Mouse (Mus musculus): Measurements from ENCODE around the gene Tas2r119. TPM values are rescaled to one million over a fixed set of nuclear protein-coding genes. Genes with fewer than 3 reads are reported as not detected.

Gene Tas2r119
- not detected for total RNA-seq (2021)
- long read RNA-seq, experiment 1 = 0 reads
- long read RNA-seq, experiment 2 = 0 reads

GRCm38 (mm10) chr15:32176989-32177388, at the start of gene Tas2r119:
Gene Tas2r119, plus strand, starts transcription at chr15:32177289.
- intact Hi-C loops (cut with DNase I) = no loop called here
- no peak for DNase-seq

- intact Hi-C loops (cut with DNase I) = no loop called here
- DNase-seq = no peak
Measured at GRCm38 (mm10) chr15:32132315-32132714, 44.8 kb upstream of the Tas2r119 start.

- intact Hi-C loops (cut with DNase I) = no loop called here
- no peak for DNase-seq
Measured at GRCm38 (mm10) chr15:32141657-32142056, 35.4 kb upstream of the Tas2r119 start.

GRCm38 (mm10) chr15:32144269-32144668, 32.8 kb upstream of the Tas2r119 start:
- intact Hi-C loops (cut with DNase I) = no loop called here
- no peak for DNase-seq

- intact Hi-C loops (cut with DNase I) = no loop called here
- no peak for DNase-seq
Measured at GRCm38 (mm10) chr15:32153404-32153803, 23.7 kb upstream of the Tas2r119 start.

- no peak for DNase-seq
- intact Hi-C loops (cut with DNase I) = no loop called here
Measured at GRCm38 (mm10) chr15:32153857-32154449, 23.1 kb upstream of the Tas2r119 start.

GRCm38 (mm10) chr15:32156126-32156525, 21.0 kb upstream of the Tas2r119 start:
- intact Hi-C loops (cut with DNase I) = no loop called here
- no peak for DNase-seq

- DNase-seq = no peak
- intact Hi-C loops (cut with DNase I) = no loop called here
Measured at GRCm38 (mm10) chr15:32160281-32160680, 16.8 kb upstream of the Tas2r119 start.

- DNase-seq = no peak
- intact Hi-C loops (cut with DNase I) = no loop called here
Measured at GRCm38 (mm10) chr15:32171764-32172163, 5.3 kb upstream of the Tas2r119 start.

- intact Hi-C loops (cut with DNase I) = no loop called here
- no peak for DNase-seq
Measured at GRCm38 (mm10) chr15:32172175-32172987, 4.7 kb upstream of the Tas2r119 start.

- intact Hi-C loops (cut with DNase I) = no loop called here
- no peak for DNase-seq
Measured at GRCm38 (mm10) chr15:32172988-32173329, 4.1 kb upstream of the Tas2r119 start.

GRCm38 (mm10) chr15:32180010-32180725, 3.1 kb downstream of the Tas2r119 start:
- no peak for DNase-seq
- intact Hi-C loops (cut with DNase I) = no loop called here

- DNase-seq = no peak
- intact Hi-C loops (cut with DNase I) = no loop called here
Measured at GRCm38 (mm10) chr15:32182026-32182425, 4.9 kb downstream of the Tas2r119 start.

GRCm38 (mm10) chr15:32184964-32185363, 7.9 kb downstream of the Tas2r119 start:
- intact Hi-C loops (cut with DNase I) = no loop called here
- DNase-seq = no peak

- intact Hi-C loops (cut with DNase I) = no loop called here
- DNase-seq = no peak
Measured at GRCm38 (mm10) chr15:32189879-32190278, 12.8 kb downstream of the Tas2r119 start.

GRCm38 (mm10) chr15:32190436-32190835, 13.3 kb downstream of the Tas2r119 start:
- intact Hi-C loops (cut with DNase I) = no loop called here
- DNase-seq = no peak

GRCm38 (mm10) chr15:32192948-32193347, 15.9 kb downstream of the Tas2r119 start:
- DNase-seq = no peak

GRCm38 (mm10) chr15:32198076-32198475, 21.0 kb downstream of the Tas2r119 start:
- intact Hi-C loops (cut with DNase I) = no loop called here
- no peak for DNase-seq

More at GRCm38 (mm10) chr15:32192948-32193347, 15.9 kb downstream of the Tas2r119 start:
- intact Hi-C loops (cut with DNase I) = no loop called here

GRCm38 (mm10) chr15:32198561-32198960, 21.5 kb downstream of the Tas2r119 start:
- intact Hi-C loops (cut with DNase I) = no loop called here
- no peak for DNase-seq

GRCm38 (mm10) chr15:32203242-32203641, 26.2 kb downstream of the Tas2r119 start:
- intact Hi-C loops (cut with DNase I) = no loop called here
- no peak for DNase-seq

- intact Hi-C loops (cut with DNase I) = no loop called here
- DNase-seq = no peak
Measured at GRCm38 (mm10) chr15:32204908-32205307, 27.8 kb downstream of the Tas2r119 start.

All from heart, postnatal 14 days (tissue).